Mouse (Mus musculus): ENCODE measurements at regions not wholly inside any gene's neighbourhood (a gene's known extent, or its start where the extent isn't known, plus 50 kb on each side); places are given as distances from the start of the nearest gene placed in this dataset.
A peak's percentile ranks its signal among the peaks of the same experiment; 100 is the strongest.

- H3K4me3 ChIP-seq (ENCODE audit: low read depth, low read length), result no peak overlapping the region
- no peaks in the 10 kb centered on the region for H3K27me3 ChIP-seq (ENCODE audit: control insufficient read depth, insufficient read depth, low read length)
- H3K4me1 ChIP-seq (ENCODE audit: control insufficient read depth, insufficient read depth, low read length), result no peaks in the 10 kb centered on the region
- no peak overlapping the region for H3K4me2 ChIP-seq (replicated peaks; ENCODE audit: low read depth, low read length)
- 42% methylated on average over 2 of the region's 2 CpGs for WGBS
- no peak for ATAC-seq (ENCODE audit: insufficient number of reproducible peaks, insufficient read depth, low FRiP score, low read depth)
- H3K9me3 ChIP-seq (ENCODE audit: control insufficient read depth, low read depth, low read length), result peaks cover 3% of the 10 kb centered on the region; the same call in 1 of the 2 replicates
- H3K36me3 ChIP-seq (ENCODE audit: control insufficient read depth, insufficient read depth, low read length), result no peaks in the 10 kb centered on the region
- no peak overlapping the region for H3K9ac ChIP-seq (replicated peaks; ENCODE audit: low read depth, low read length)
- H3K27ac ChIP-seq (ENCODE audit: low read length), result no peak overlapping the region
These were observed 57.0 kb upstream of the Gnaq start for GRCm38 (mm10) chr19:16075512-16076086.

DNA sequence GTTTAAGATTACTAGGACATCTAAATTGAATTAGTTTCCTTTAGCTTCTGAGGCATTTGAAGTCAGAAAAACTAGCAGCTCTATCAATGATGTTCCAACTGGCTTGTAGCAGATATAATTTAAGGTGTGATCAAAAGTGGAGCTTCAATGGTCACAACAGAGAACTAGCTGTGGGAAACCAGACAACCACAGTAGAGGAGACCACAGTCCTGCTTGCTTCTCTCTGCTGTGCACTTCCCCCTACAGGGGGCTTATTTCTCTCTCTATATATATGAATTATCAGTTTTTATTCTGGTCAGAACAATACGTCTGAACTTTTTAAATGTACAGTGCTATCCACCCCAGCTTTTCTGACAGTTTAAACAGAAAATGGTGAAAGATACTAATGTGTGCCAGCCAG lies 57.6 kb upstream of the Gnaq start:
- no peak overlapping the region for H3K9ac ChIP-seq (replicated peaks; ENCODE audit: low read depth, low read length)
- H3K9me3 ChIP-seq (ENCODE audit: control insufficient read depth, low read depth, low read length), result no peaks in the 10 kb centered on the region; the same call in 1 of the 2 replicates
- WGBS, result 81% methylated on average over 1 of the region's 1 CpGs
- H3K36me3 ChIP-seq (ENCODE audit: control insufficient read depth, insufficient read depth, low read length), result no peaks in the 10 kb centered on the region
- H3K27me3 ChIP-seq (ENCODE audit: control insufficient read depth, insufficient read depth, low read length), result no peaks in the 10 kb centered on the region
- no peak overlapping the region for H3K4me2 ChIP-seq (replicated peaks; ENCODE audit: low read depth, low read length)
- no peak for ATAC-seq (ENCODE audit: insufficient number of reproducible peaks, insufficient read depth, low FRiP score, low read depth)
- no peak overlapping the region for H3K27ac ChIP-seq (ENCODE audit: low read length)
- H3K4me3 ChIP-seq (ENCODE audit: low read depth, low read length), result no peak overlapping the region
- no peaks in the 10 kb centered on the region for H3K4me1 ChIP-seq (ENCODE audit: control insufficient read depth, insufficient read depth, low read length)

DNA sequence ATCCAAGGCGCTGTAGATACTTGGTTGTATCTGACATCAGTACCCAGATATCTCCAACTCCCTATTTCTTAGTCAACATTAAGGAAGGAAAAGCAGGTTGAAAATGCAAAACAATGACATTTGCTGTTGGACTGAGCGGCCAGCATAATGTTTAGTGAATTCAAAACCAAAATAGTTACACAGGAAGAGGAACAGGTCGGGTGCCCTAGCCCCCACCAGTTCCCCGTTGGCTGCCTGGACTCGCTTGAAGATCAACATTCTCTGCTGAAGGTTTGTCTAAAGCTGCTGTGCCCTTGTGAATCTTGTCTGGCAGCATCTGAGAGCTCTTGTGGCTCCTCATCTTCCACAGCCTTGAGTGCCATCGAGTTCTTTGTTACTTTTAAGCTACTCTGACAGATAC lies 65.3 kb upstream of the Gnaq start:
- H3K27me3 ChIP-seq (ENCODE audit: control insufficient read depth, insufficient read depth, low read length), result no peaks in the 10 kb centered on the region
- H3K4me1 ChIP-seq (ENCODE audit: control insufficient read depth, insufficient read depth, low read length), result 0 out of 2 replicates have a peak, but pooled peaks cover 4% of the 10 kb centered on the region
- H3K9ac ChIP-seq (replicated peaks; ENCODE audit: low read depth, low read length), result no peak overlapping the region
- no peak overlapping the region for H3K4me3 ChIP-seq (ENCODE audit: low read depth, low read length)
- H3K9me3 ChIP-seq (ENCODE audit: control insufficient read depth, low read depth, low read length), result no peaks in the 10 kb centered on the region
- no peak overlapping the region for H3K4me2 ChIP-seq (replicated peaks; ENCODE audit: low read depth, low read length)
- no peaks in the 10 kb centered on the region for H3K36me3 ChIP-seq (ENCODE audit: control insufficient read depth, insufficient read depth, low read length)
- ATAC-seq (ENCODE audit: insufficient number of reproducible peaks, insufficient read depth, low FRiP score, low read depth), result no peak
- WGBS, result 69% methylated on average over 6 of the region's 6 CpGs
- no peak overlapping the region for H3K27ac ChIP-seq (ENCODE audit: low read length)

DNA sequence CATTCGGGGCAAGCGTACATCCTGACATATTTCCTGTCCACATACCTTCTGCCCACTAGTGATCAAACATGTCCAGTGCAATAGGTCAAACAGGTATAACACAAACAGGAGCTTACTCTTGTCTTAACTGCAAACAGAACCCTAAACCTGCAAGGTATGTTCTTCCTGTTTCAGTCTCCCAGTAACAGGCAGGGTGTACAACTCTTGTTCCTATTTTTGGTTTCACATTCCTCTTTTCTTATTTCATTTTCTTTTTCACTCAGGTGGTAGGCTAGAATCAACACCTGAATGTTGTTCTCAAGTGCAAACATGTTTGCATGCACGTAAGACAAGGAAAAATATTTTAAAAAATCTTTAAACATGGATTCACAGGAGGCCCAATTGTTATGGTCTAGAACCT lies 67.7 kb upstream of the Gnaq start:
- no peak for ATAC-seq (ENCODE audit: insufficient number of reproducible peaks, insufficient read depth, low FRiP score, low read depth)
- no peak overlapping the region for H3K4me3 ChIP-seq (ENCODE audit: low read depth, low read length)
- H3K4me2 ChIP-seq (replicated peaks; ENCODE audit: low read depth, low read length), result no peak overlapping the region
- no peaks in the 10 kb centered on the region for H3K27me3 ChIP-seq (ENCODE audit: control insufficient read depth, insufficient read depth, low read length)
- H3K4me1 ChIP-seq (ENCODE audit: control insufficient read depth, insufficient read depth, low read length), result 0 out of 2 replicates have a peak, but pooled peaks cover 7% of the 10 kb centered on the region
- H3K36me3 ChIP-seq (ENCODE audit: control insufficient read depth, insufficient read depth, low read length), result no peaks in the 10 kb centered on the region
- 95% methylated on average over 3 of the region's 3 CpGs for whole genome bisulfite sequencing
- no peak overlapping the region for H3K9ac ChIP-seq (replicated peaks; ENCODE audit: low read depth, low read length)
- no peaks in the 10 kb centered on the region for H3K9me3 ChIP-seq (ENCODE audit: control insufficient read depth, low read depth, low read length)
- no peak overlapping the region for H3K27ac ChIP-seq (ENCODE audit: low read length)

DNA sequence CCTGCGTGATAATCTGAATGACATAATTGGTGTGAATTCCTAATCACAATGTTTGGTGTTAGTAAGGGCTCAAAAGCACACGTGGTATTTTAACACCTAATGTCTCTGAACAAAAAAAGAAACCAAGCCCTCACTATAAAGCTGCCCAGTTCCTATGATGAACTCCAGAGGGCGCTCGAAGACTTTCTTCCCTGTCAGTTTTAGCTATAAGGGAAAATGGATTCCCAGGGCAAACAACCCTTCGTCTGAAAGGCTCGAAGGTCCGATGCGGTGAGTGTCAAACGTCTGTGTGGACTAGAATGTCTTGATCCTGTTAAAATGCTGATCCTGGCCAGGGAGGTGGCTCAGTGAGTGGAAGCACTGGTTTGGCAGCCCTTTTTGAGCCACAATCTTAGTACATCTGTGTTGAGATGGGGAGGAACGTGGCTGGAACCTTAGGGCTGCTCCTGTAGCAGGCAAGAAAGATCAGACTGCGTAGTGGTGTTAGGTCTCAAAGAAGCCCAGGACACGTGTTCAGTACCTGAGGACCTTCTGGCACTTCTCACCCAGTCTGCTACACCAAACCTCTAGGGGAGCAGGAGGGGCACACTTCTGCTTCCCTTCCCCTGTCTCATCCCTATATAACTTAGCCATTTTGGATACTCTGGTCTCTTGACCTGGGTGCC lies 68.6 kb upstream of the Gnaq start:
- no peak overlapping the region for H3K4me3 ChIP-seq (ENCODE audit: low read depth, low read length)
- 14% methylated on average over 12 of the region's 12 CpGs for WGBS

GRCm38 (mm10) chr19:16063533-16063915 lies 69.1 kb upstream of the Gnaq start:
- Histone ChIP-seq H3K4me1 (ENCODE audit: control insufficient read depth, insufficient read depth, low read length) (0 out of 2 replicates have a peak, but pooled peaks cover 7% of the 10 kb centered on the region), H3K27me3 (ENCODE audit: control insufficient read depth, insufficient read depth, low read length) (no peaks in the 10 kb centered on the region), H3K9me3 (ENCODE audit: control insufficient read depth, low read depth, low read length) (no peaks in the 10 kb centered on the region), H3K4me2 (replicated peaks; ENCODE audit: low read depth, low read length) (0 out of 2 replicates have a peak overlapping the region, but pooled peaks have one; percentile 41), H3K9ac (replicated peaks; ENCODE audit: low read depth, low read length) (no peak overlapping the region), H3K36me3 (ENCODE audit: control insufficient read depth, insufficient read depth, low read length) (no peaks in the 10 kb centered on the region), H3K27ac (ENCODE audit: low read length) (no peak overlapping the region), H3K4me3 (ENCODE audit: low read depth, low read length) (no peak overlapping the region)
- WGBS, result 43% methylated on average over 8 of the region's 8 CpGs
- no peak for ATAC-seq (ENCODE audit: insufficient number of reproducible peaks, insufficient read depth, low FRiP score, low read depth)

More for the DNA sequence above, 68.6 kb upstream of the Gnaq start:
- H3K9ac ChIP-seq (replicated peaks; ENCODE audit: low read depth, low read length), result no peak overlapping the region
- no peaks in the 10 kb centered on the region for H3K27me3 ChIP-seq (ENCODE audit: control insufficient read depth, insufficient read depth, low read length)
- no peaks in the 10 kb centered on the region for H3K36me3 ChIP-seq (ENCODE audit: control insufficient read depth, insufficient read depth, low read length)
- H3K27ac ChIP-seq (ENCODE audit: low read length), result no peak overlapping the region
- no peaks in the 10 kb centered on the region for H3K9me3 ChIP-seq (ENCODE audit: control insufficient read depth, low read depth, low read length)
- peak overlapping the region; percentile 41 for H3K4me2 ChIP-seq (replicated peaks; ENCODE audit: low read depth, low read length)
- ATAC-seq (ENCODE audit: insufficient number of reproducible peaks, insufficient read depth, low FRiP score, low read depth), result peak; percentile 42; the same call in 1 of the 2 replicates
- 0 out of 2 replicates have a peak, but pooled peaks cover 7% of the 10 kb centered on the region for H3K4me1 ChIP-seq (ENCODE audit: control insufficient read depth, insufficient read depth, low read length)

GRCm38 (mm10) chr19:16061821-16062220 lies 70.8 kb upstream of the Gnaq start:
- Histone ChIP-seq H3K9ac (replicated peaks; ENCODE audit: low read depth, low read length) (no peak overlapping the region), H3K4me3 (ENCODE audit: low read depth, low read length) (no peak overlapping the region), H3K36me3 (ENCODE audit: control insufficient read depth, insufficient read depth, low read length) (no peaks in the 10 kb centered on the region), H3K27ac (ENCODE audit: low read length) (no peak overlapping the region), H3K27me3 (ENCODE audit: control insufficient read depth, insufficient read depth, low read length) (no peaks in the 10 kb centered on the region), H3K4me1 (ENCODE audit: control insufficient read depth, insufficient read depth, low read length) (0 out of 2 replicates have a peak, but pooled peaks cover 7% of the 10 kb centered on the region), H3K9me3 (ENCODE audit: control insufficient read depth, low read depth, low read length) (no peaks in the 10 kb centered on the region), H3K4me2 (replicated peaks; ENCODE audit: low read depth, low read length) (no peak overlapping the region; the same call in 1 of the 2 replicates)
- ATAC-seq (ENCODE audit: insufficient number of reproducible peaks, insufficient read depth, low FRiP score, low read depth), result no peak
- 63% methylated on average over 11 of the region's 11 CpGs for WGBS

DNA sequence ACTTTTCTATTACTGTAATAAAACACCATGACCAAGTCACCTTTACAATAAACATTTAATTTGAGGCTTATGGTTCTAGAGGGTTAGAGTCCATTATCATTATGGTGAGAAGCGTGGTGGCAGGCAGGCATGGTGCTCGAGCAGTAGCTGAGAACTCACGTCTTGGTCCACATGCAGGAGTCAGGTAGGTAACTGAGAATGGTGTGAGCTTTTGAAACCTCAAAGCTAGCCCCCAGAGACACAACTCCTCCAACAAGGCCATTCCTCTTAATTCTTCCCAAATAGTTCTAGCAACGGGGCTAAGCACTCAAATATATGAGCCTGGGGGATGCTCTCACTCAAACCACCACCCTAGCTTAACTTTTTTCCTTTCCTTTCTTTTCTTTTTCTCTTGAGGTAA lies 73.6 kb upstream of the Gnaq start:
- Histone ChIP-seq H3K9ac (replicated peaks; ENCODE audit: low read depth, low read length) (no peak overlapping the region), H3K27ac (ENCODE audit: low read length) (no peak overlapping the region), H3K4me3 (ENCODE audit: low read depth, low read length) (no peak overlapping the region), H3K4me2 (replicated peaks; ENCODE audit: low read depth, low read length) (no peak overlapping the region), H3K36me3 (ENCODE audit: control insufficient read depth, insufficient read depth, low read length) (no peaks in the 10 kb centered on the region), H3K4me1 (ENCODE audit: control insufficient read depth, insufficient read depth, low read length) (0 out of 2 replicates have a peak, but pooled peaks cover 4% of the 10 kb centered on the region), H3K9me3 (ENCODE audit: control insufficient read depth, low read depth, low read length) (no peaks in the 10 kb centered on the region), H3K27me3 (ENCODE audit: control insufficient read depth, insufficient read depth, low read length) (no peaks in the 10 kb centered on the region)
- no peak for ATAC-seq (ENCODE audit: insufficient number of reproducible peaks, insufficient read depth, low FRiP score, low read depth)
- WGBS, result 89% methylated on average over 4 of the region's 4 CpGs
